Mouse (Mus musculus) spleen, adult 2 months (tissue): ENCODE measurements around the gene Rgs14.

Experiments
- CTCF ChIP-seq: fragments of 200-500 bp; IDR thresholded peaks from 2 replicates; pipeline ENCODE4 v1.5.1; 2011; ENCODE audit warnings: mild to moderate bottlenecking, inconsistent platforms; ENCODE audit not compliant: insufficient read depth, insufficient read length, insufficient replicate concordance; ENCODE audit errors: extremely low read depth
- POLR2A ChIP-seq: fragments of 200-500 bp; IDR thresholded peaks from 2 replicates; pipeline ENCODE4 v1.6.1; 2011; ENCODE audit warnings: low read depth, low read length, inconsistent platforms

DNA sequence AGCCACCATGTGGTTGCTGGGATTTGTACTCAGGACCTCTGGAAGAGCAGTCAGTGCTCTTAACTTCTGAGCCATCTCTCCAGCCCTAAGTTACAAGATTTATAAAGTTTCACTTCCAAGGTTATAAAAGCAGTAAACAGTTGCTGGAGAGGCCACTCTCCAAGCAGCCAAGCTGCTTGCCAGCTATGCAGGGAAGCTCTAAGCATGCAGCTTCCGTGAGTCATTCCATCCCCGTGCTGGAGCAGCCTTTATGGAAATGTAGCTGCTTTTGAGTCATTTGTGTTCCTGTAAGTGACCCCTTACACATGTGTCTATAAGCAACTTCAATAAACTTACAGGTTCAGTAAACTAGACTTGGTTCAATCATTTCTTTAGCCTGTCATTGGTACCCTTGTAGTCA, 61.0 kb downstream of the Rgs14 start:
- TF ChIP-seq POLR2A (no peak), CTCF (no peak)
